Mouse (Mus musculus) heart, postnatal 0 days (tissue): ENCODE measurements around the gene Slc25a31.

Experiments
- CTCF ChIP-seq: IDR thresholded peaks from 2 replicates; pipeline ENCODE4 v1.5.1; 2016; ENCODE audit warnings: antibody characterized with exemption, control low read depth, low read depth
- EP300 ChIP-seq: IDR thresholded peaks from 2 replicates; pipeline ENCODE4 v1.6.1; 2016; ENCODE audit warnings: antibody characterized with exemption, low read depth

- no peak for TF ChIP-seq CTCF
- TF ChIP-seq EP300: no peak
Measured at GRCm38 (mm10) chr3:40695162-40695561, 13.5 kb upstream of the Slc25a31 start.
